Mouse (Mus musculus): ENCODE data around the gene Prc1.

GRCm38 (mm10) chr7:80324043-80324815 lies 30.0 kb downstream of the Prc1 start, which contains the start of gene Rccd1:
- TF ChIP-seq CTCF (IDR thresholded peaks at IDR 0.05; ENCODE audit: low read depth, low read length), result no peak
- TF ChIP-seq POLR2A (IDR thresholded peaks at IDR 0.05; ENCODE audit: insufficient read depth, low read length), result peak; percentile 19
- 0 out of 2 replicates have a peak, but pooled peaks have one; percentile 27 for TF ChIP-seq EP300 (IDR thresholded peaks at IDR 0.05; ENCODE audit: insufficient read depth, low read depth, low read length)
